Mouse (Mus musculus): ENCODE results near the gene Pts. TPM values are rescaled to one million over a fixed set of nuclear protein-coding genes. Genes with fewer than 3 reads are reported as not detected.
A peak's percentile ranks its signal among the peaks of the same experiment; 100 is the strongest.

The Pts gene
- polyA plus RNA-seq, 1 experiment from 2014 or later: 47.6 TPM

DNA sequence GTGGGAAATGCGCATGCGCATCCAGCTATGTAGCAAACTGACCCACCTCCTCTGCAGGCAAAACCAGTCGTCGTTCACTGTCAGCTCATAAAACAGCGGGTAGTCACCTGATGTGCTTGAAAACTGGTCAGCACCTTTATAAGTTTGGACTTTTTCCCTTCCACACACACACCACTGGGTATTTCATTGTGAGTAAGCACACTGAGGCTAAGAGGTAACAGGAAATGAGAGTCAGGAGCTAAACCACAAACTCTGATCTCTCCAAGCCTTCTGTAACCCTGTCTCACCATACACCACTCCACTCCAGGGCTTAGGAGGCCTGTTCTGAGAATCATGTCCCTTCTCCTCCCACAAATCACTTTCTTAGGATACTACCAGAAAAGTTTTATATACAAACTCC, 2.9 kb downstream of the Pts start:
- Histone ChIP-seq H3K9ac (no peak overlapping the region), H3K4me3 (no peak overlapping the region), H3K9me3 (replicated peaks) (no peaks in the 10 kb centered on the region), H3K4me1 (peaks cover 20% of the 10 kb centered on the region), H3K27ac (no peak overlapping the region), H3K4me2 (no peak overlapping the region), H3K36me3 (peaks cover 20% of the 10 kb centered on the region), H3K27me3 (replicated peaks) (no peaks in the 10 kb centered on the region)
- ATAC-seq: no peak
- WGBS (ENCODE audit: insufficient replicate concordance): 58% methylated on average over 5 of the region's 5 CpGs

DNA sequence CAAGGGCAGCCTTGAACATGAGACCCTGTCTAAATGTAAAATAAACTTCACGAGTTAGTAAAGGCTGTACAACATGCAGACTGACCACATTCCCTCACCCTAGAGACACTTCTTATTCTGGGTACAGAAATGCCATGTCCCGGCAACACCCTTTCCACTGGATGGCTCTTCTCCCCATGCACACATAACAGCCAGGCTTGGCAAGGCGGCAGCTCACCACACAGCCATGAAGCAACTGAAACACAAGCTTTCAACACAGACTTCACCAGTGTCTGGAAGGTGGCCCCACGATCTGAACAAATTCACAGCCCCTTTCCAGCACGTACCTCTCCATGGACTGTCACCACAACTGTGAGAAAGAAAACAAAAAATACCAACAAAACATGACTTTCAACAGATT, 3.6 kb downstream of the Pts start:
- Histone ChIP-seq H3K27me3 (replicated peaks) (no peaks in the 10 kb centered on the region), H3K4me2 (no peak overlapping the region), H3K4me1 (peaks cover 20% of the 10 kb centered on the region), H3K36me3 (peaks cover 21% of the 10 kb centered on the region), H3K9ac (no peak overlapping the region), H3K9me3 (replicated peaks) (no peaks in the 10 kb centered on the region), H3K4me3 (no peak overlapping the region), H3K27ac (no peak overlapping the region)
- ATAC-seq: no peak
- WGBS (ENCODE audit: insufficient replicate concordance): 70% methylated on average over 5 of the region's 5 CpGs

- ATAC-seq: no peak
- 62% methylated on average over 5 of the region's 5 CpGs for WGBS (ENCODE audit: insufficient replicate concordance)
- Histone ChIP-seq H3K4me2 (no peak overlapping the region), H3K4me1 (peaks cover 15% of the 10 kb centered on the region), H3K27me3 (replicated peaks) (no peaks in the 10 kb centered on the region), H3K9ac (no peak overlapping the region), H3K27ac (no peak overlapping the region), H3K36me3 (peaks cover 21% of the 10 kb centered on the region), H3K9me3 (replicated peaks) (no peaks in the 10 kb centered on the region), H3K4me3 (no peak overlapping the region)
Measured at GRCm38 (mm10) chr9:50522574-50522973, 6.0 kb downstream of the Pts start.

DNA sequence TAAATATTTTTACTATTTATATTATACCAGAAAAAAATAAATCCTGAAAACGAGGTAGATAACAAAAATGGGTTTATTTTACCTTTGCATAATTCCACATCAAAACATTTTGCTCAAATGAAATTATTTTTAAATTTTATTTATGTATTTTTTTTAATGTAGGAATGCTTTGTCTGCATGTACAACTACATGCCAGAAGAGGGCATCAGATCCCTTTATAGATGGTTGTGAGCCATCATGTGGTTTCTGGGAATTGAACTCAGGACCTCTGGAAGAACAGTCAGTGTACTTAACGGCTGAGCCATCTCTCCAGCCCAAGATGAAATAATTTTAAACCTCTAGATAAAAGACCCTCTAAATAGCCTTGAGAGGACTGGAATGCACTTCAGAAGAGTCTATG, 7.0 kb downstream of the Pts start:
- no peaks in the 10 kb centered on the region for H3K9me3 ChIP-seq (replicated peaks)
- 30% methylated on average over 2 of the region's 2 CpGs for WGBS (ENCODE audit: insufficient replicate concordance)
- peaks cover 4% of the 10 kb centered on the region; the same call in 1 of the 2 replicates for H3K4me1 ChIP-seq
- no peak overlapping the region for H3K4me2 ChIP-seq
- H3K4me3 ChIP-seq: no peak overlapping the region
- no peak overlapping the region for H3K9ac ChIP-seq
- H3K27ac ChIP-seq: no peak overlapping the region
- H3K27me3 ChIP-seq (replicated peaks): no peaks in the 10 kb centered on the region
- peaks cover 21% of the 10 kb centered on the region for H3K36me3 ChIP-seq
- ATAC-seq: no peak

DNA sequence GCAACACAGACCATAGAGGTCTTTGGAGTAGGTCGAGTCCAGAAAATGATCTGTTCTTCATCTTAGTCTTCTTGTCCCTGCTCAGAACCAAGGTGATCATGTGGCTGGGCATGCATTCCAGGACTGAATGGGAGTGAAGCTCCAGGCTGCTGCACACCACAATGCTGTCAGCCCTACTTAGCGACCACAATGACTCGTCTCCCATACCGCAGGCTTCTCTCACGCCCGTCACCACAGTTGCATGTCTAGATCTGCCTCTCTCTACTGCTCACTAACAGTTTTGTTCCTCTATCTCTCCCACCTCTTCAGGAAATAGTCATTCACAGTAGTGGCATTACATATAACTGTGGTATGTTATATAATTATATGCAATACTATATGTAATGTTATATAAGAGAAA, 7.8 kb downstream of the Pts start:
- H3K4me1 ChIP-seq: 0 out of 2 replicates have a peak, but pooled peaks cover 2% of the 10 kb centered on the region
- no peaks in the 10 kb centered on the region for H3K9me3 ChIP-seq (replicated peaks)
- H3K9ac ChIP-seq: no peak overlapping the region
- WGBS (ENCODE audit: insufficient replicate concordance): 34% methylated on average over 6 of the region's 6 CpGs
- peaks cover 21% of the 10 kb centered on the region for H3K36me3 ChIP-seq
- no peak overlapping the region for H3K4me3 ChIP-seq
- no peaks in the 10 kb centered on the region for H3K27me3 ChIP-seq (replicated peaks)
- no peak overlapping the region for H3K4me2 ChIP-seq
- ATAC-seq: no peak; the same call in 1 of the 2 replicates
- no peak overlapping the region for H3K27ac ChIP-seq

- H3K9me3 ChIP-seq (replicated peaks): no peaks in the 10 kb centered on the region
- no peak overlapping the region for H3K4me3 ChIP-seq
- no peak for ATAC-seq
- no peak overlapping the region for H3K27ac ChIP-seq
- WGBS (ENCODE audit: insufficient replicate concordance): 11% methylated on average over 2 of the region's 2 CpGs
- H3K27me3 ChIP-seq (replicated peaks): no peaks in the 10 kb centered on the region
- H3K4me2 ChIP-seq: no peak overlapping the region
- H3K36me3 ChIP-seq: peaks cover 9% of the 10 kb centered on the region; the same call in 1 of the 2 replicates
- no peak overlapping the region for H3K9ac ChIP-seq
- no peaks in the 10 kb centered on the region for H3K4me1 ChIP-seq
Measured at GRCm38 (mm10) chr9:50518781-50519180, 9.7 kb downstream of the Pts start.

DNA sequence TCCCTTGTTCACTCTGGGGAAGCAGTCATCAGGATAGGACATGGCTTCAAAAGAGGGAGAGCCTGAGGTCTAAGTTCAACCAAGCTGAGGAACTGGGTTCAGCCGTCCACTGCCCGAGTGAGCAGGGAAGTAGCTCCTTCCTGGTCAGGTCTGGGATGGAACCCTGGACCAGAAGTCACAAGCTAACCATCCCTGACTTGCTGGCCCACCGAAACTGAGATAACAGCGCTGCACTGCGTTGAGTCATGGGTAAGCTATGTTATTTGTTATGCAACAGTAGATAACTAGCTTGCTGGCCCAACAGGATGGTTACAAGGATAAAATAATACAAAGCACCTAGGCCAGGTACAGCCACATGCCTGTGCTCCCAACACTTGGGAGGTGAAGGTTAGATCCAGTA, 13.1 kb downstream of the Pts start:
- no peak for ATAC-seq
- WGBS (ENCODE audit: insufficient replicate concordance): 49% methylated on average over 5 of the region's 5 CpGs

DNA sequence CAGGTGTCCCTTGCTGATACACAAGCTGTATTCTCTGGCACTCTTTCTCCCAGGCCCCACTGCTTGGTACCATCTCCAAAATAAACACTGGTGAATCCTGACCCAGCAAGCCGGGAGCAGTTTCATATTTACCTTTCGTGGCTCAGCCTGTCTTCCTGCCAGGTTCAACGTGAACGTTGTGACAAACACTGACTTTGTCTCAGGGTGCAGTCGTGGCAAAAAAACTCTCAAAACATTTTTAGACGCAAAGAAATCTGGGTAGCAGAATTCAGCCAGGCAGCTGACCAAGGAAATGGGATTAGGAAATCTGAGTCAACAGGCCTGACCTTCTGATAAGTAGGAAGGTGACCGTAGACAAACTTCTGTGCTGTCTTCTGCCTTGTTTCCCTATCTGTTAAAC, 21.0 kb downstream of the Pts start:
- WGBS (ENCODE audit: insufficient replicate concordance): 37% methylated on average over 7 of the region's 7 CpGs
- Histone ChIP-seq H3K9ac (no peak overlapping the region), H3K4me1 (peaks cover 12% of the 10 kb centered on the region; the same call in 1 of the 2 replicates)

More for the DNA sequence above, 13.1 kb downstream of the Pts start:
- Histone ChIP-seq H3K4me2 (no peak overlapping the region), H3K36me3 (0 out of 2 replicates have a peak, but pooled peaks cover under 1% of the 10 kb centered on the region), H3K27me3 (replicated peaks) (no peaks in the 10 kb centered on the region), H3K4me3 (no peak overlapping the region), H3K9me3 (replicated peaks) (no peaks in the 10 kb centered on the region), H3K9ac (no peak overlapping the region), H3K27ac (no peak overlapping the region), H3K4me1 (no peaks in the 10 kb centered on the region)

GRCm38 (mm10) chr9:50505405-50505804, 23.1 kb downstream of the Pts start:
- H3K4me1 ChIP-seq: peaks cover 21% of the 10 kb centered on the region
- H3K9ac ChIP-seq: no peak overlapping the region
- WGBS (ENCODE audit: insufficient replicate concordance): 44% methylated on average over 6 of the region's 6 CpGs
- no peaks in the 10 kb centered on the region for H3K9me3 ChIP-seq (replicated peaks)
- H3K36me3 ChIP-seq: no peaks in the 10 kb centered on the region
- no peak overlapping the region for H3K27ac ChIP-seq
- no peak overlapping the region for H3K4me2 ChIP-seq
- H3K27me3 ChIP-seq (replicated peaks): no peaks in the 10 kb centered on the region
- ATAC-seq: no peak
- H3K4me3 ChIP-seq: no peak overlapping the region

More for the DNA sequence above, 21.0 kb downstream of the Pts start:
- no peaks in the 10 kb centered on the region for H3K27me3 ChIP-seq (replicated peaks)
- H3K4me2 ChIP-seq: no peak overlapping the region
- ATAC-seq: no peak
- H3K27ac ChIP-seq: no peak overlapping the region
- H3K4me3 ChIP-seq: no peak overlapping the region
- no peaks in the 10 kb centered on the region for H3K36me3 ChIP-seq
- H3K9me3 ChIP-seq (replicated peaks): no peaks in the 10 kb centered on the region

DNA sequence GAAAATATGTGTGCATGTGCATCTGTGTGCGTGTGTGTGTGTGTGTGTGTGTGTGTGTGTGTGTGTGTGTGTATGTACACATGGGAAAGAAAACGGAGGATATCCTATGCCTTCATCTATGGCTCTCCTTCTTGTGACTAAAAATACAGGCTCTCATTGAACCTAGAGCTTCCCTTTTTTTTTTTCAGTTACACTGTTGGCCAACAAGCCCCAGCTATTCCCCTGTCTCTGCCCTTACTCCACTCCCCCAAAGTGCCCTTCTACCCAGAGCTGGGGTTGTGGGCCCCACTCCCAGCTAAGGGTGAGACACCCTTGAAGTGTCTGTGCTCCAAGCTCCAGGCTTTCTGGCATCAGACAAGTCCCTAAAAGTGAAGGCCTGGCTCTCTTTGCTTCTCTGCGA, 25.6 kb downstream of the Pts start:
- no peaks in the 10 kb centered on the region for H3K36me3 ChIP-seq
- H3K4me1 ChIP-seq: peaks cover 26% of the 10 kb centered on the region
- H3K4me3 ChIP-seq: no peak overlapping the region
- 69% methylated on average over 3 of the region's 3 CpGs for WGBS (ENCODE audit: insufficient replicate concordance)
- H3K27me3 ChIP-seq (replicated peaks): no peaks in the 10 kb centered on the region
- ATAC-seq: no peak
- H3K27ac ChIP-seq: no peak overlapping the region
- no peak overlapping the region for H3K9ac ChIP-seq
- no peaks in the 10 kb centered on the region for H3K9me3 ChIP-seq (replicated peaks)
- H3K4me2 ChIP-seq: no peak overlapping the region

GRCm38 (mm10) chr9:50500974-50501501, 27.5 kb downstream of the Pts start:
- Histone ChIP-seq H3K36me3 (no peaks in the 10 kb centered on the region), H3K27me3 (replicated peaks) (no peaks in the 10 kb centered on the region), H3K4me3 (peak overlapping the region; percentile 44), H3K4me1 (peaks cover 34% of the 10 kb centered on the region), H3K9me3 (replicated peaks) (no peaks in the 10 kb centered on the region), H3K27ac (peak overlapping the region; percentile 3; the same call in 1 of the 2 replicates), H3K9ac (peak overlapping the region; percentile 55), H3K4me2 (peak overlapping the region; percentile 68)
- whole genome bisulfite sequencing (ENCODE audit: insufficient replicate concordance): 9% methylated on average over 14 of the region's 14 CpGs
- ATAC-seq: peak; percentile 86

DNA sequence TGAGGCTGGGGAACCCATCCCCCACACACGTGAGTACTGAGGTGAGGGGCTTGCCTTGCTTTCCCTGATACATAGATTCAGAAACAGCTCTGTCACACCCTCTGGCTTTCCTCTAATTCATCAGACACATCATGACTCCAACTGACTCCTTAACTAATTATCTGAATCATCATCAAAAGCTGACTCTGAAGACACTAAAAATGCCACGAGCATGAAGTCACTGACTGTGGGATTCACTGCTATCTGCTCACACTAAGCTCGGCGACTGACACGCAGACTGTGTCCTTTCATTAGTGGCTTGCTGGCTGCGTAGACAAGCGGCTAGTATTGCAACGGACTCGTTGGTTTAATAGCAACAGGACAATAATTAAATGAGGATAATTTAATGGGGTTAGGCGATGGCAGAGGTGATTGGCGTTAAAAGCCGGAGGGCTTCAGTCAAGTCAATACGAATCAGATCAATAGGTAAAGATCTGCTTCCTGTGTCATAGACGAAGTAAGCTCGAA, 28.0 kb downstream of the Pts start:
- 40% methylated on average over 15 of the region's 15 CpGs for WGBS (ENCODE audit: insufficient replicate concordance)
- peak overlapping the region; percentile 44 for H3K4me3 ChIP-seq
- H3K36me3 ChIP-seq: no peaks in the 10 kb centered on the region
- H3K4me1 ChIP-seq: peaks cover 34% of the 10 kb centered on the region
- H3K27ac ChIP-seq: no peak overlapping the region
- peak overlapping the region; percentile 68 for H3K4me2 ChIP-seq
- peak overlapping the region; percentile 55 for H3K9ac ChIP-seq
- H3K27me3 ChIP-seq (replicated peaks): no peaks in the 10 kb centered on the region
- no peak for ATAC-seq
- H3K9me3 ChIP-seq (replicated peaks): no peaks in the 10 kb centered on the region

GRCm38 (mm10) chr9:50499781-50500180, 28.7 kb downstream of the Pts start:
- H3K4me1 ChIP-seq: peaks cover 35% of the 10 kb centered on the region
- H3K36me3 ChIP-seq: no peaks in the 10 kb centered on the region
- no peaks in the 10 kb centered on the region for H3K9me3 ChIP-seq (replicated peaks)
- no peaks in the 10 kb centered on the region for H3K27me3 ChIP-seq (replicated peaks)
- H3K4me3 ChIP-seq: no peak overlapping the region
- no peak overlapping the region for H3K4me2 ChIP-seq
- WGBS (ENCODE audit: insufficient replicate concordance): 70% methylated on average over 3 of the region's 3 CpGs
- H3K27ac ChIP-seq: no peak overlapping the region
- H3K9ac ChIP-seq: no peak overlapping the region
- ATAC-seq: no peak
